Mouse (Mus musculus) thymus, adult 2 months (tissue): ENCODE results near the gene Gm44. TPM values are rescaled to one million over a fixed set of nuclear protein-coding genes. Genes with fewer than 3 reads are reported as not detected.
"Not testable (repeated sequence)": the region's sequence is repeated elsewhere in the genome, so short reads cannot be mapped to it uniquely, and the experiment has no call there.

ENCODE experiments used
- DNase-seq: peaks from one replicate; pipeline ENCODE4 v3.0.0; 2021
- H3K27ac ChIP-seq: fragments of 200-500 bp; 2 replicates; pipeline ENCODE4 v1.5.1; 2012; ENCODE audit warnings: low read length, control low read depth; ENCODE audit not compliant: control insufficient read depth, insufficient read depth
- H3K27me3 ChIP-seq: fragments of 200-500 bp; 2 replicates; pipeline ENCODE4 v1.6.1; 2012; ENCODE audit warnings: mild to moderate bottlenecking, low read length, moderate library complexity, mixed read lengths; ENCODE audit not compliant: control insufficient read depth, insufficient read depth
- H3K36me3 ChIP-seq: fragments of 200-500 bp; 2 replicates; pipeline ENCODE4 v1.6.1; 2012; ENCODE audit warnings: mild to moderate bottlenecking, low read length, moderate library complexity; ENCODE audit not compliant: control insufficient read depth, insufficient read depth
- H3K4me1 ChIP-seq: fragments of 200-500 bp; replicated peaks from 2 replicates; pipeline ENCODE4 v1.6.1; 2012; ENCODE audit warnings: low read length; ENCODE audit not compliant: control insufficient read depth, insufficient read depth
- H3K4me3 ChIP-seq: fragments of 200-500 bp; 2 replicates; pipeline ENCODE4 v1.5.1; 2012; ENCODE audit warnings: mild to moderate bottlenecking, low read length, control low read depth, moderate library complexity; ENCODE audit not compliant: control insufficient read depth, insufficient read depth
- CTCF ChIP-seq: fragments of 200-500 bp; IDR thresholded peaks from 2 replicates; pipeline ENCODE4 v1.5.1; 2012; ENCODE audit warnings: mild to moderate bottlenecking, control low read depth, low read length, moderate library complexity, borderline replicate concordance; ENCODE audit not compliant: control insufficient read depth, poor library complexity, insufficient read depth; ENCODE audit errors: extremely low read depth
- POLR2A ChIP-seq: fragments of 200-500 bp; IDR thresholded peaks from 2 replicates; pipeline ENCODE4 v1.6.1; 2012; ENCODE audit warnings: mild to moderate bottlenecking, low read length, control low read depth, moderate library complexity; ENCODE audit not compliant: control insufficient read depth, poor library complexity, insufficient read depth; ENCODE audit errors: extremely low read depth
- WGBS: fragments of 180-500 bp; shearing (Covaris S2); methylation state at CpG from one replicate; pipeline ENCODE4 v1.1.7; 2018; 5-methylcytosine and 5-hydroxymethylcytosine counted together
- polyA plus RNA-seq: library from polyadenylated mRNA; depleted of rRNA; stranded (reverse); fragments of >200 nt; gene quantifications from 2 replicates; pipeline ENCODE4 v1.2.3, GENCODE M21; 2012; rRNA removed

The Gm44 gene
- polyA plus RNA-seq: not detected in 2 replicates

- 84% methylated on average over 4 of the region's 4 CpGs for WGBS
- no peak for TF ChIP-seq POLR2A
- H3K36me3 ChIP-seq: no peaks in the 10 kb centered on the region
Observed at GRCm38 (mm10) chrX:90891842-90892241, at the start of gene Gm44. TSS of gene Gm44 (plus strand) at chrX:90892142.

GRCm38 (mm10) chrX:90927989-90928388 lies 36.0 kb downstream of the Gm44 start:
- Histone ChIP-seq H3K36me3 (no peaks in the 10 kb centered on the region), H3K4me3 (no peak overlapping the region), H3K27me3 (no peaks in the 10 kb centered on the region), H3K27ac (no peak overlapping the region), H3K4me1 (no peaks in the 10 kb centered on the region)
- WGBS: 74% methylated on average over 1 of the region's 1 CpGs
- TF ChIP-seq CTCF (no peak), POLR2A (no peak)
- no peak for DNase-seq

More at GRCm38 (mm10) chrX:90891842-90892241, at the start of gene Gm44:
- Histone ChIP-seq H3K4me3 (no peak within 1 kb of the TSS), H3K27ac (no peak within 1 kb of the TSS), H3K27me3 (no peaks in the 10 kb centered on the region), H3K4me1 (no peaks in the 10 kb centered on the region)
- no peak for DNase-seq

- not testable (repeated sequence) for H3K27me3 ChIP-seq, H3K4me1 ChIP-seq, H3K4me3 ChIP-seq, H3K36me3 ChIP-seq, H3K27ac ChIP-seq, DNase-seq
- 87% methylated on average over 2 of the region's 2 CpGs for WGBS
Observed at GRCm38 (mm10) chrX:90938211-90938610, 46.3 kb downstream of the Gm44 start.
